Mouse (Mus musculus): ENCODE results near the gene Olfr205. TPM values are rescaled to one million over a fixed set of nuclear protein-coding genes. Genes with fewer than 3 reads are reported as not detected.

The Olfr205 gene
- total and polyA plus RNA-seq, 2 experiments: not detected

- H3K4me3 ChIP-seq (ENCODE audit: insufficient read depth, low read depth, low read length): no peak within 1 kb of the TSS
- no peaks in the 10 kb centered on the region for H3K27me3 ChIP-seq (ENCODE audit: control insufficient read depth, insufficient read depth, low read length)
- H3K79me2 ChIP-seq (ENCODE audit: control insufficient read depth, insufficient read depth, low read length): no peaks in the 10 kb centered on the region
- no peak for TF ChIP-seq CTCF (IDR thresholded peaks at IDR 0.05; ENCODE audit: low read depth, low read length)
- no peak for TF ChIP-seq POLR2A (IDR thresholded peaks at IDR 0.05; ENCODE audit: extremely low read depth, insufficient read depth, low read length)
- no peak within 1 kb of the TSS for H3K27ac ChIP-seq (replicated peaks; ENCODE audit: insufficient read depth, low read depth, low read length)
- no peaks in the 10 kb centered on the region for H3K4me1 ChIP-seq (ENCODE audit: control insufficient read depth, insufficient read depth, low read length)
- no peak for DNase-seq (ENCODE audit: extremely low read depth, low read depth, low spot score)
- WGBS: 69% methylated on average over 1 of the region's 1 CpGs
- no peak within 1 kb of the TSS for H3K9ac ChIP-seq (ENCODE audit: low read depth, low read length)
- H3K36me3 ChIP-seq (ENCODE audit: control insufficient read depth, insufficient read depth, low read length): no peaks in the 10 kb centered on the region
Measured at GRCm38 (mm10) chr16:59286693-59287092, 44.2 kb downstream of the Olfr205 start, which contains the start of gene Olfr202. Gene Olfr202 (minus strand): TSS chr16:59286793.

- 73% methylated on average over 1 of the region's 1 CpGs for WGBS
- H3K27ac ChIP-seq (replicated peaks; ENCODE audit: insufficient read depth, low read depth, low read length): no peak overlapping the region
- no peak for TF ChIP-seq CTCF (IDR thresholded peaks at IDR 0.05; ENCODE audit: low read depth, low read length)
- H3K4me3 ChIP-seq (ENCODE audit: insufficient read depth, low read depth, low read length): no peak overlapping the region
- H3K9ac ChIP-seq (ENCODE audit: low read depth, low read length): no peak overlapping the region
- no peaks in the 10 kb centered on the region for H3K79me2 ChIP-seq (ENCODE audit: control insufficient read depth, insufficient read depth, low read length)
- no peaks in the 10 kb centered on the region for H3K27me3 ChIP-seq (ENCODE audit: control insufficient read depth, insufficient read depth, low read length)
- H3K4me1 ChIP-seq (ENCODE audit: control insufficient read depth, insufficient read depth, low read length): no peaks in the 10 kb centered on the region
- no peaks in the 10 kb centered on the region for H3K36me3 ChIP-seq (ENCODE audit: control insufficient read depth, insufficient read depth, low read length)
- DNase-seq (ENCODE audit: extremely low read depth, low read depth, low spot score): no peak
Measured at GRCm38 (mm10) chr16:59283476-59283875, 47.5 kb downstream of the Olfr205 start.

- H3K4me1 ChIP-seq (ENCODE audit: control insufficient read depth, insufficient read depth, low read length): no peaks in the 10 kb centered on the region
- no peaks in the 10 kb centered on the region for H3K79me2 ChIP-seq (ENCODE audit: control insufficient read depth, insufficient read depth, low read length)
- H3K9ac ChIP-seq (ENCODE audit: low read depth, low read length): no peak overlapping the region
- no peaks in the 10 kb centered on the region for H3K36me3 ChIP-seq (ENCODE audit: control insufficient read depth, insufficient read depth, low read length)
- no peaks in the 10 kb centered on the region for H3K27me3 ChIP-seq (ENCODE audit: control insufficient read depth, insufficient read depth, low read length)
- no peak for DNase-seq (ENCODE audit: extremely low read depth, low read depth, low spot score)
- TF ChIP-seq CTCF (IDR thresholded peaks at IDR 0.05; ENCODE audit: low read depth, low read length) (no peak), POLR2A (IDR thresholded peaks at IDR 0.05; ENCODE audit: extremely low read depth, insufficient read depth, low read length) (no peak)
- no peak overlapping the region for H3K4me3 ChIP-seq (ENCODE audit: insufficient read depth, low read depth, low read length)
- H3K27ac ChIP-seq (replicated peaks; ENCODE audit: insufficient read depth, low read depth, low read length): no peak overlapping the region
- WGBS: 63% methylated on average over 3 of the region's 3 CpGs
Measured at GRCm38 (mm10) chr16:59280542-59280941, 50.4 kb downstream of the Olfr205 start.

Other genes starting within 250 kb of the Olfr205 start
- gene Olfr191, start 241.3 kb downstream of the Olfr205 start, total RNA-seq (2014; rRNA removed): not detected in 2 replicates
- not detected in 2 replicates for gene Olfr191, start 241.3 kb downstream of the Olfr205 start, polyA plus RNA-seq (2012; rRNA removed)
- gene Olfr193, start 219.3 kb downstream of the Olfr205 start, total RNA-seq (2014; rRNA removed): not detected in 2 replicates
- not detected in 2 replicates for gene Olfr193, start 219.3 kb downstream of the Olfr205 start, polyA plus RNA-seq (2012; rRNA removed)
- gene Olfr194, start 210.1 kb downstream of the Olfr205 start, total RNA-seq (2014; rRNA removed): not detected in 2 replicates
- not detected in 2 replicates for gene Olfr194, start 210.1 kb downstream of the Olfr205 start, polyA plus RNA-seq (2012; rRNA removed)
- not detected in 2 replicates for gene Olfr195, start 184.1 kb downstream of the Olfr205 start, total RNA-seq (2014; rRNA removed)
- not detected in 2 replicates for gene Olfr195, start 184.1 kb downstream of the Olfr205 start, polyA plus RNA-seq (2012; rRNA removed)
- not detected in 2 replicates for gene Olfr196, start 160.7 kb downstream of the Olfr205 start, total RNA-seq (2014; rRNA removed)
- gene Olfr196, start 160.7 kb downstream of the Olfr205 start, polyA plus RNA-seq (2012; rRNA removed): not detected in 2 replicates
- not detected in 2 replicates for gene Olfr198, start 127.6 kb downstream of the Olfr205 start, total RNA-seq (2014; rRNA removed)
- gene Olfr198, start 127.6 kb downstream of the Olfr205 start, polyA plus RNA-seq (2012; rRNA removed): not detected in 2 replicates
- not detected in 2 replicates for gene Olfr199, start 111.4 kb downstream of the Olfr205 start, total RNA-seq (2014; rRNA removed)
- not detected in 2 replicates for gene Olfr199, start 111.4 kb downstream of the Olfr205 start, polyA plus RNA-seq (2012; rRNA removed)
- gene Olfr201, start 58.5 kb downstream of the Olfr205 start, total RNA-seq (2014; rRNA removed): not detected in 2 replicates
- not detected in 2 replicates for gene Olfr201, start 58.5 kb downstream of the Olfr205 start, polyA plus RNA-seq (2012; rRNA removed)
- gene Olfr202, start 44.3 kb downstream of the Olfr205 start, total RNA-seq (2014; rRNA removed): not detected in 2 replicates
- gene Olfr202, start 44.3 kb downstream of the Olfr205 start, polyA plus RNA-seq (2012; rRNA removed): not detected in 2 replicates
- not detected in 2 replicates for gene Olfr203, start 32.3 kb downstream of the Olfr205 start, total RNA-seq (2014; rRNA removed)
- gene Olfr203, start 32.3 kb downstream of the Olfr205 start, polyA plus RNA-seq (2012; rRNA removed): not detected in 2 replicates
- not detected in 2 replicates for gene Olfr204, start 12.9 kb downstream of the Olfr205 start, total RNA-seq (2014; rRNA removed)
- not detected in 2 replicates for gene Olfr204, start 12.9 kb downstream of the Olfr205 start, polyA plus RNA-seq (2012; rRNA removed)
- not detected in 2 replicates for gene Olfr206, start 18.1 kb upstream of the Olfr205 start, total RNA-seq (2014; rRNA removed)
- gene Olfr206, start 18.1 kb upstream of the Olfr205 start, polyA plus RNA-seq (2012; rRNA removed): not detected in 2 replicates
- not detected in 2 replicates for gene Olfr209, start 32.9 kb upstream of the Olfr205 start, total RNA-seq (2014; rRNA removed)
- gene Olfr209, start 32.9 kb upstream of the Olfr205 start, polyA plus RNA-seq (2012; rRNA removed): not detected in 2 replicates
- not detected in 2 replicates for gene Gabrr3, start 76.2 kb upstream of the Olfr205 start, total RNA-seq (2014; rRNA removed)
- gene Gabrr3, start 76.2 kb upstream of the Olfr205 start, polyA plus RNA-seq (2012; rRNA removed): not detected in 2 replicates
- 11.8 and 14.2 TPM in 2 replicates for gene Riox2, start 140.6 kb upstream of the Olfr205 start, total RNA-seq (2014; rRNA removed)
- 4.4 and 5.1 TPM in 2 replicates for gene Riox2, start 140.6 kb upstream of the Olfr205 start, polyA plus RNA-seq (2012; rRNA removed)

All from liver, adult 2 months (tissue).